Mouse (Mus musculus) lung, postnatal 0 days (tissue): ENCODE data around the gene Gcdh. TPM values are rescaled to one million over a fixed set of nuclear protein-coding genes. Genes with fewer than 3 reads are reported as not detected.

Source experiments
- ATAC-seq: fragments of 200-750 bp; cut with Nextera tagmentation; 2 replicates; pipeline ENCODE4 v1.8.0; 2017; ENCODE audit warnings: moderate library complexity
- DNase-seq: peaks from one replicate; pipeline ENCODE4 v3.0.0-alpha.2; 2016; ENCODE audit warnings: low spot score
- H3K27ac ChIP-seq: fragments of 300-500 bp; sonication (generic); 2 replicates; pipeline ENCODE4 v1.5.1; 2014; ENCODE audit warnings: antibody characterized with exemption, mild to moderate bottlenecking, low read length, mixed read lengths
- H3K27me3 ChIP-seq: fragments of 300-500 bp; sonication (generic); replicated peaks from 2 replicates; pipeline ENCODE4 v1.6.1; 2014; ENCODE audit warnings: low read length, mixed read lengths; ENCODE audit not compliant: insufficient read depth
- H3K36me3 ChIP-seq: fragments of 300-500 bp; sonication (generic); 2 replicates; pipeline ENCODE4 v1.6.1; 2014; ENCODE audit warnings: low read length, mixed read lengths; ENCODE audit not compliant: insufficient read depth
- H3K4me1 ChIP-seq: fragments of 300-500 bp; sonication (generic); 2 replicates; pipeline ENCODE4 v1.6.1; 2014; ENCODE audit warnings: antibody characterized with exemption, low read depth, low read length, mixed read lengths; ENCODE audit not compliant: insufficient read depth
- H3K4me2 ChIP-seq: fragments of 300-500 bp; sonication (generic); replicated peaks from 2 replicates; pipeline ENCODE4 v1.6.1; 2014; ENCODE audit warnings: low read depth, mild to moderate bottlenecking, low read length, moderate library complexity, mixed read lengths
- H3K4me3 ChIP-seq: fragments of 300-500 bp; sonication (generic); 2 replicates; pipeline ENCODE4 v1.5.1; 2014; ENCODE audit warnings: low read depth, low read length
- H3K9ac ChIP-seq: fragments of 300-500 bp; sonication (generic); replicated peaks from 2 replicates; pipeline ENCODE4 v1.6.1; 2014; ENCODE audit warnings: low read depth, mild to moderate bottlenecking
- H3K9me3 ChIP-seq: fragments of 300-500 bp; sonication (generic); 2 replicates; pipeline ENCODE4 v1.6.1; 2016; ENCODE audit warnings: low read length, mixed read lengths
- CTCF ChIP-seq: IDR thresholded peaks from 2 replicates; pipeline ENCODE4 v1.5.1; 2016; ENCODE audit warnings: antibody characterized with exemption, mild to moderate bottlenecking
- EP300 ChIP-seq: IDR thresholded peaks from 2 replicates; pipeline ENCODE4 v1.6.1; 2016; ENCODE audit warnings: antibody characterized with exemption, mild to moderate bottlenecking, control low read depth
- WGBS: fragments of 180-500 bp; shearing (Covaris S2); extraction: QIAGEN DNeasy Blood & Tissue Kit; methylation state at CpG from one replicate; pipeline ENCODE4 v1.1.7; 2014; 5-methylcytosine and 5-hydroxymethylcytosine counted together
- microRNA-seq: library from miRNA; unstranded; fragments of <30 nt; microRNA quantifications from one replicate; pipeline ENCODE4, GENCODE M21; 2016
- polyA plus RNA-seq: library from polyadenylated mRNA; unstranded; fragments of >200 nt; fragmentation: Nextera tagmentation; extraction: Ambion mirVana; gene quantifications from 2 replicates; pipeline ENCODE4 v1.2.1, GENCODE M21; 2015

Gcdh gene
- polyA plus RNA-seq, 1 experiment from 2014 or later: 16.2 TPM

- H3K4me3 ChIP-seq: peak within 1 kb of the TSS; percentile 93
- TF ChIP-seq EP300 (no peak), CTCF (no peak)
- DNase-seq (peak; percentile 98), ATAC-seq (peak; percentile 97)
- peaks cover 37% of the 10 kb centered on the region for H3K36me3 ChIP-seq
- H3K9me3 ChIP-seq: no peaks in the 10 kb centered on the region
- H3K4me2 ChIP-seq: peak within 1 kb of the TSS; percentile 96
- H3K4me1 ChIP-seq: peaks cover 7% of the 10 kb centered on the region; the same call in 1 of the 2 replicates
- no peaks in the 10 kb centered on the region for H3K27me3 ChIP-seq
- whole genome bisulfite sequencing: under 1% methylated on average over 51 of the region's 55 CpGs
- H3K27ac ChIP-seq: peak within 1 kb of the TSS; percentile 81
- H3K9ac ChIP-seq: peak within 1 kb of the TSS; percentile 87
These were observed 53.3 kb downstream of the Gcdh start, which contains the start of gene Rad23a for GRCm38 (mm10) chr8:84840248-84840999. Gene Rad23a, minus strand, starts transcription at chr8:84840665.

GRCm38 (mm10) chr8:84839875-84840247, 53.9 kb downstream of the Gcdh start:
- TF ChIP-seq CTCF: no peak
- TF ChIP-seq EP300: no peak
- H3K36me3 ChIP-seq: peaks cover 36% of the 10 kb centered on the region
- peaks cover 2% of the 10 kb centered on the region; the same call in 1 of the 2 replicates for H3K4me1 ChIP-seq
- peak overlapping the region; percentile 81 for H3K27ac ChIP-seq
- WGBS: 2% methylated on average over 7 of the region's 7 CpGs
- DNase-seq: no peak
- H3K27me3 ChIP-seq: no peaks in the 10 kb centered on the region
- H3K9me3 ChIP-seq: no peaks in the 10 kb centered on the region
- H3K9ac ChIP-seq: peak overlapping the region; percentile 87
- H3K4me2 ChIP-seq: peak overlapping the region; percentile 96
- H3K4me3 ChIP-seq: peak overlapping the region; percentile 93
- ATAC-seq: no peak

DNA sequence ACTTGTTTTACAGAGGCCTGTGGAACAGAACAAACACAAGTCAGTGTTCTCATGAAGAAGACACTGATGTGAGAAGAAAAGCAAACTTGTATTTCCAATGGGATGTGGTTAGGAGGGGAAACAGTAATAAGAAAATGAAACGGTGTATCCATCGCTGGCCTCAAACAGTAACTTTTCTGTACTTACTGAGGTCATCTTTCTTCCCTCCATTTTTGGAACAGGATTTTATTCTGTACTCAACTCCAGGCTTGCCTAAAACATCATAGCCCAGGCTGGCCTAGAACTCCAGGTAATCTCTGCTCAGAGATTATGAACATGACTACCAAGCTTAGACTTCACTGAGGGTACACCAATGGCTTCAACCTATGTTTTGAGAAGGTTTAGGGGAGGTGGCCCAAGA, 54.3 kb downstream of the Gcdh start:
- H3K4me3 ChIP-seq: no peak overlapping the region
- TF ChIP-seq EP300 (no peak), CTCF (no peak)
- no peaks in the 10 kb centered on the region for H3K27me3 ChIP-seq
- no peak overlapping the region for H3K27ac ChIP-seq
- DNase-seq (no peak), ATAC-seq (no peak)
- H3K9me3 ChIP-seq: no peaks in the 10 kb centered on the region
- H3K4me2 ChIP-seq: peak overlapping the region; percentile 96
- H3K4me1 ChIP-seq: no peaks in the 10 kb centered on the region; the same call in 1 of the 2 replicates
- peaks cover 35% of the 10 kb centered on the region for H3K36me3 ChIP-seq
- H3K9ac ChIP-seq: no peak overlapping the region
- WGBS: 89% methylated on average over 2 of the region's 2 CpGs

DNA sequence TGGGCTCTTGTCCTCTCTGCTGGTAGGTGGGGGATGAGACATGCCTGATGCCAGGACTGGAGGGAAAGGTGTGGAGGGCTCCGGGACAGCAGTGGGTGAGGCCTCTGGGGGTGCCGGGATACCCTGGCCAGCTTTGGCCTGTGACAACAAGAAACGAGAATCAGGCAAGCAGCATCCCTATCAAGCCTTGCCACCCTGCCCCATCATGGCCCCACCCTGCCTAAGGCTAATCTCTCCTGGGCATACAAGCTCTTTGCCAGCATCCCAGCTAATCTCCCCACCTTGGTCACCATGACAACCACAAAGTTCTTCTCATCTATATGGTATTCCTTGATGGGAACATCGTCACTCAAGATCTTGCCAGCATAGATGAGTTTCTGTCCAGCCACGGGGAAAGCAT, 55.2 kb downstream of the Gcdh start:
- no peaks in the 10 kb centered on the region for H3K27me3 ChIP-seq
- H3K4me3 ChIP-seq: no peak overlapping the region
- H3K9ac ChIP-seq: no peak overlapping the region
- H3K27ac ChIP-seq: no peak overlapping the region
- H3K36me3 ChIP-seq: peaks cover 32% of the 10 kb centered on the region
- 72% methylated on average over 5 of the region's 5 CpGs for WGBS
- no peaks in the 10 kb centered on the region; the same call in 1 of the 2 replicates for H3K4me1 ChIP-seq
- DNase-seq: no peak
- H3K9me3 ChIP-seq: no peaks in the 10 kb centered on the region
- TF ChIP-seq CTCF: no peak
- no peak for TF ChIP-seq EP300
- H3K4me2 ChIP-seq: no peak overlapping the region
- ATAC-seq: no peak

DNA sequence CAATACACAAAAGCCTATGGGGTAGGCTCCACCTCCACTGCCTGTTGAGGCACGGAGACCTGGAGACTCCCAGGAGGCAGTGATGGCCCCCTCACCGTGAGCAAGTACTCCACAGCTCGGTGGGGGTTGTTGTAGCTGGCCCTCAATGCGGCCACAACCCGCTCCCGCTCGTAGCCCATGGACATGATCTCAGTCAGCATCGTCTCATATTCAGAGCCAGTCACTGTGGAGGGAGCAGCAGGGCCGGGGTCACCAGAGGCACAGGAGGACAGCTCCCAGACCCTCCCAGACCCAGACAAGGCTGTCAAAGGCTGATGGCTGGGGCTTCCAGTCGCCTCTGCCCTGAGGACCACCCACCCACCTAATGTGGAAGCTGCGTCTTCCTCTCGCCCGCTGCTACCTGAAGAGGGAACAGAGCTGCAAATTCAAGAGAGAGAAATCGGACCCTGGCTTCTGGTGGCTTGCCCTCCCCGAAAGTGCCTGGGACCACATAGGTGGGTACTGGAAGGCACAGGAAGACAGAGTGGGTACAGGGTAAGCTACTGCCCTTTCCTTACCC, 55.7 kb downstream of the Gcdh start:
- Histone ChIP-seq H3K27ac (no peak overlapping the region), H3K27me3 (no peaks in the 10 kb centered on the region), H3K9ac (no peak overlapping the region), H3K4me3 (no peak overlapping the region), H3K4me2 (no peak overlapping the region), H3K4me1 (peaks cover 1% of the 10 kb centered on the region; the same call in 1 of the 2 replicates), H3K36me3 (peaks cover 29% of the 10 kb centered on the region), H3K9me3 (no peaks in the 10 kb centered on the region)
- ATAC-seq: no peak
- WGBS: 82% methylated on average over 15 of the region's 15 CpGs
- no peak for DNase-seq
- no peak for TF ChIP-seq CTCF
- no peak for TF ChIP-seq EP300

- no peaks in the 10 kb centered on the region for H3K27me3 ChIP-seq
- DNase-seq: no peak
- H3K4me2 ChIP-seq: no peak overlapping the region
- TF ChIP-seq EP300 (no peak), CTCF (peak; percentile 13; the same call in 1 of the 2 replicates)
- no peak overlapping the region for H3K9ac ChIP-seq
- no peak for ATAC-seq
- H3K27ac ChIP-seq: no peak overlapping the region
- no peaks in the 10 kb centered on the region for H3K9me3 ChIP-seq
- no peak overlapping the region for H3K4me3 ChIP-seq
- H3K36me3 ChIP-seq: peaks cover 23% of the 10 kb centered on the region
- peaks cover 4% of the 10 kb centered on the region; the same call in 1 of the 2 replicates for H3K4me1 ChIP-seq
- 57% methylated on average over 8 of the region's 8 CpGs for WGBS
These were observed 56.4 kb downstream of the Gcdh start for GRCm38 (mm10) chr8:84837149-84837911.

Small RNA genes within 50 kb of the gene (microRNA-seq; reads per million reads assigned to microRNA genes)
- gene Gm24197: not detected
- 1.5 reads per million for gene Mir7069

Other genes starting within 250 kb of the Gcdh start
- 113 and 140 TPM in 2 replicates for gene Ier2, start 231.1 kb downstream of the Gcdh start, polyA plus RNA-seq
- 38.4 and 43.4 TPM in 2 replicates for gene Trmt1, start 207.6 kb downstream of the Gcdh start, polyA plus RNA-seq
- 7.1 and 7.4 TPM in 2 replicates for gene Nacc1, start 206.1 kb downstream of the Gcdh start, polyA plus RNA-seq
- gene Lyl1, start 192.5 kb downstream of the Gcdh start, polyA plus RNA-seq: 11.6 and 13.9 TPM in 2 replicates
- gene G430095P16Rik, start 170.9 kb downstream of the Gcdh start, polyA plus RNA-seq: 2.0 and 2.8 TPM in 2 replicates
- 38.8 and 45.1 TPM in 2 replicates for gene Nfix, start 93.6 kb downstream of the Gcdh start, polyA plus RNA-seq
- gene Dand5, start 71.1 kb downstream of the Gcdh start, polyA plus RNA-seq: 6.2 and 6.8 TPM in 2 replicates
- 24.4 and 24.8 TPM in 2 replicates for gene Gadd45gip1, start 62.4 kb downstream of the Gcdh start, polyA plus RNA-seq
- gene Rad23a, start 53.3 kb downstream of the Gcdh start, polyA plus RNA-seq: 77.9 and 85.7 TPM in 2 replicates
- gene Calr, start 47.0 kb downstream of the Gcdh start, polyA plus RNA-seq: 318 and 405 TPM in 2 replicates
- gene Farsa, start 36.9 kb downstream of the Gcdh start, polyA plus RNA-seq: 44.0 and 44.6 TPM in 2 replicates
- 11.1 and 11.4 TPM in 2 replicates for gene Syce2, start 21.8 kb downstream of the Gcdh start, polyA plus RNA-seq
- gene Klf1, start 8.0 kb upstream of the Gcdh start, polyA plus RNA-seq: 0.69 and 1.1 TPM in 2 replicates
- 24.0 and 29.1 TPM in 2 replicates for gene Dnase2a, start 14.6 kb upstream of the Gcdh start, polyA plus RNA-seq
- 0.32 and 0.33 TPM in 2 replicates for gene Mast1, start 43.4 kb upstream of the Gcdh start, polyA plus RNA-seq
- not detected in 2 replicates for gene Rtbdn, start 53.1 kb upstream of the Gcdh start, polyA plus RNA-seq
- 1.1 TPM in 1 of 2 replicates, not detected in the other for gene Gm49661, start 75.5 kb upstream of the Gcdh start, polyA plus RNA-seq
- 337 and 356 TPM in 2 replicates for gene Prdx2, start 75.7 kb upstream of the Gcdh start, polyA plus RNA-seq
- 46.4 and 55.7 TPM in 2 replicates for gene Rnaseh2a, start 75.8 kb upstream of the Gcdh start, polyA plus RNA-seq
- 69.0 and 126 TPM in 2 replicates for gene Junb, start 84.8 kb upstream of the Gcdh start, polyA plus RNA-seq
- 19.2 and 22.3 TPM in 2 replicates for gene Hook2, start 96.7 kb upstream of the Gcdh start, polyA plus RNA-seq
- gene Best2, start 120.6 kb upstream of the Gcdh start, polyA plus RNA-seq: not detected in 2 replicates
- 80.9 and 83.1 TPM in 2 replicates for gene Asna1, start 131.4 kb upstream of the Gcdh start, polyA plus RNA-seq
- gene Trir, start 132.9 kb upstream of the Gcdh start, polyA plus RNA-seq: 116 and 126 TPM in 2 replicates
- 16.4 and 18.0 TPM in 2 replicates for gene Tnpo2, start 143.0 kb upstream of the Gcdh start, polyA plus RNA-seq
- gene Fbxw9, start 166.1 kb upstream of the Gcdh start, polyA plus RNA-seq: 34.8 and 35.6 TPM in 2 replicates
- gene Gm5741, start 174.1 kb upstream of the Gcdh start, polyA plus RNA-seq: not detected in 2 replicates
- gene Dhps, start 177.8 kb upstream of the Gcdh start, polyA plus RNA-seq: 44.2 and 48.3 TPM in 2 replicates
- gene Wdr83os, start 186.8 kb upstream of the Gcdh start, polyA plus RNA-seq: 88.9 and 95.6 TPM in 2 replicates
- gene Wdr83, start 187.4 kb upstream of the Gcdh start, polyA plus RNA-seq: 26.7 and 27.0 TPM in 2 replicates
- 38.4 and 40.6 TPM in 2 replicates for gene Man2b1, start 189.3 kb upstream of the Gcdh start, polyA plus RNA-seq
- 1.5 and 1.6 TPM in 2 replicates for gene Zfp791, start 229.2 kb upstream of the Gcdh start, polyA plus RNA-seq